Mouse (Mus musculus): Measurements from ENCODE around the gene Antxr1.

Gene Antxr1

DNA sequence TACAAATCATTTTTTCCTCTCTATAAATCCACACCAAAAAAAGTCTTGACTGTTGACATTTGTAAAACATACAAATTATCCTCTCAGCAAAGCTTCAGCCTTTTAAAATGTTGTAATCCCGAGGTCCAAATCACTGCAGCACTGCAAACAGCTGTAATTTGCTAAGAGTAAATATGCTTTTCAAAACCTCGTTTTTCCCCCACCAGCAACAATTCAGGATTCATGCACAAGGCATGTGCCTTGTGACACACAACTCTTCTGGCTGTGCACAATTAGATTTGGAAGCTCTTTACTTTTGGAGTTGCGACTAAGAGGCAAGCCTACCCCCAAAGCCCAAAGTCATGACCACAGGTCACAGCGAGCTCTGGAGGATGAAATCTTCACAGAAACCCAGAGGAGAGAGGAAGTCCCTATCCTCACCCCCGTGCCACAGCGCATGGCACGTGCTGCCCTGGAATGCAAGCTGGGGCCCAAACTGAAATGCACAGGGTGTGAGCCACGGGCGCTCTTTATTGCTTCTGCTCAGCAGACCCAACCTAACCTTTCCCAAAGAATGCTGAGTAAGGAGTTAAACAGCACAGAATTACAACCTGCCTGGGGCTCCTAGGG, 87.3 kb downstream of the Antxr1 start:
- no peak for DNase-seq (ENCODE audit: low spot score)

DNA sequence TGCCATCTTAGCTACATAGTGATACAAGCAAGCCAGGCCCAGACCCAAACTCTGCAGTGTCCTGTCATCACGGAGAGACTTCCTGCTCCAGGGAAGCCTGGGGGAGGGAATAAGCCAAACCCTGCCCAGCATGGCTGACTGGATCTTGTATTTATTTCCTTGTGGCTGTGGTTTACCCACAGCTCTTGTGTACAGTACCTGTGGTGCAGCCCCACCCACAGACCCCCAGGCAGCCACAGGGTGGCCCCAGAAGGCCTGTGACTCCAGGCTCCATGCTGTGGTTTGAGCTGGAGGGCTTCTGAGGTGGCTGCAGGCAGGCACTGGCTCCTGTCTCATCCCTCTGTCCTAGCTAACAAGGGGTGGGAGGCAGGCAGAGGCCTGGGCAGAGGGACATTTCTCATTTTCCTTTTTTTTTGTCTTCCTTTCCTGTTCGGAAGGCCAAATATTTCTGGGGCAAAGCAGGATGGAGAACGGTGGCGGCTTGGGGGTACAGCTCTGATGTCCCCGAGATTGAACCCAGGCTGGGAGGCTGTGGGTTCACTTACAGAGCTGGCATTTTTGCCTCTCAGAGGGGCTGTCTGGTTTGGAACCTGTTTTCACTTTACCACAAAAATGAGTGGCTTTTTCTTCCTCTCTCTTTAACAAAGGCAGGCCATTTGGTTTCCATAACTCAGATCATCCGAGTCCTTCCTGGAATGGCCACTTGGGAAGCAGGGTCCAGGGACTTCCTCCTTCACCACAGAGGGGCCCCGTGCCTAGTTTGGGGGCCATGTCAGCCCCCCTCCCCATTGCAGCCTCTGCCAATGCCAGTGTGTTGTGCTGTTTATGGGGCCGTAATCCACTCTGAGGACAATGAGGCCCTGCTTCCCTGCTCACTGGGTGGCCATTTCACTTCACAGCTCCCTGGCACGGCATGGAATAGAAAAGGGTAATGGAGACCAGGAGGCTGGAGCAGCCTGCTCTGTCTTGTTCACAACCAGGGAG, 91.2 kb downstream of the Antxr1 start:
- no peak for DNase-seq (ENCODE audit: low spot score)

DNA sequence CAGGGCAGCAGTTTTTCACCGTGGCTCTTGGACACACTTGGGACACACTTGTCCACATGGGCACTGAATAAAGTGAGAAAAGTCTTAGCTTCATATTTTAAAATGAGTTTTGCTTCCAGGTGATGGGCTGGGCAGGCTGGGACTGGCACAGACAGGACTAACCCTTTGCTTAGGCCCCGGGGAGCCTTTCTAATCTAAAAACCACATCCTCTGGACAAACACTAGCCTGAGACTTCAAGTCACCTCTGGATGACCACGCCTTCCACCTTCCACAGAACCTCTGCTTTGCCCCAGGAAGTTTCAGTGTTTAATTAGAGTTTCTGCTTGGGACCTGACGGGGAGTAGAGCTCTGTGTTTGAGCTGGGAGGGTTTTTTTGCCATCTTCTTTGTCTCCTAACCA, 98.4 kb downstream of the Antxr1 start:
- no peak for DNase-seq (ENCODE audit: low spot score)

DNA sequence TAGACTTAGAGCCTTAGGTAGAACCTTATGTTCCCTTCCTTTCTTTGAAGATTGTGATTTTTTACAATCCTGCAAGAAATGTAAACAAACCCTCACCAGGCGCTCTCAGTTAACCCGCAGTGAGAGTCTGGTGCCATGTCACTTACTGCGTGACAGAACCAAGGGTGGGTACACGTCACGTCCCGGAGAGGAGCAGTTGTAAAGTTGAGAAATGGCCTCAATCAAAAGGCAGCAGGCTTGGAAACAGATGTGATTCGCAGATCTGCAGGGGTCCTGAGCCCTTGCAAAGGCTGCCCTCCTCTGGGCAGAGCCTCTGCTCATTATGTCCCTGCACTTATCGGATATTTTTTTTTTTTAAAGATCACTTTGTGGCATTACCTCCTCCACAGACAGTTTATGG, 99.6 kb downstream of the Antxr1 start:
- no peak for DNase-seq (ENCODE audit: low spot score)

DNA sequence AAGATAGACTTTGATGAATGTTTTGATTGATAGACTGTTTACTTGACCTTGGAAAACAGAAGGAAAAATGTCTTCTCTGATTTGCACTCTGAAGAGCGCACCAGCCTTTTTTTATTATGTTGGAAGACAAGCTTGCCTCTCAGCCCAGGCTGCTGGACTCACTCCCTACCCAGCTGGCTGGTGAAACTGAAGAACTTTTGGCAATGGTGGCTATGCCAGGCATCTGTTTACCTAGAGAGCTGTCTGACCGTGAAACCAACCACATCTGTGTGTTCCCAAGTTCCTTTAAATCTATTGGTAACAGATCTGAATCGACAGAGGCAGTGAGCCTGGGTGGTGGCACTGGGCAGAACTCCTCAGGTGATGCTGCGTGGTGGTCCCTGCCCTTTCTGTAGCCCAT, 102.5 kb downstream of the Antxr1 start:
- DNase-seq (ENCODE audit: low spot score), result no peak

DNA sequence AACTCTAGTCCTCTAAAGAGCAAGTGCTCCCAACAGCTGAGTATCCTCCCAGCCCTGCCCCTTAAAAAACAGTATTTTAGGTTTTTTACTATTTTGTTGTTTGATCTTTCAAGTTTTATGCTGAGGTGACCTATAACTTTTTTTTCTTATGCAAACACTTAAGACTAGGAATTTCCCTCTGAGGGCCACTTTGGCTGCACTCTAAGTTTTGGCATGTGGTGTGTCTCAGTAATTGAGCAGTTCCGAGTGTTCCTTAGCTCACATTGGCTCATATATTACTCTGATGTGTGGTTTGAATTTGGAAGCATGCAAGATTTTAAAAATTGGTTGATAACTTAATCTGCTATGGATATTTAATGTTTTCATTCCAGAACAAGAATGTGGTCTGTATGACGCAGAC, 105.6 kb downstream of the Antxr1 start:
- DNase-seq (ENCODE audit: low spot score), result no peak

DNA sequence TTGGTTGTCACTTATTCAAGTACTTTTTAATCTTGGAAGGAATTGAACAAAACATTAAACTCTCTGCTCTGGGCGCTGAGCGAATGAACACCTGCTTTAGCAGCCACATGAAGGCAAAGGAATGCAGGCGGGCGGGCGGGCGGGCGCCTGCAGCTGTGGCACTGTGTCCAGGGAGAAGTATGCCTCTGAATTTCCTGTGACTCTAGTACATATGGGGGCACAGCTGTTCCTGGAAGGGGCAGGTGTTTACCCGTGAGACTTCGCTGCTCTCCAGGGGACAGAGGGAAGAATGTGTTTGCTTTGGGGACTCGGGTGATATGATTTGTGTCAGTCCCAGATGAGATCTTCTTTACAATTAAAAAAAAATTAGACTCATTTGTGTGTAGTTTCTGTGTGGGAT, 107.7 kb downstream of the Antxr1 start:
- no peak for DNase-seq (ENCODE audit: low spot score)

DNA sequence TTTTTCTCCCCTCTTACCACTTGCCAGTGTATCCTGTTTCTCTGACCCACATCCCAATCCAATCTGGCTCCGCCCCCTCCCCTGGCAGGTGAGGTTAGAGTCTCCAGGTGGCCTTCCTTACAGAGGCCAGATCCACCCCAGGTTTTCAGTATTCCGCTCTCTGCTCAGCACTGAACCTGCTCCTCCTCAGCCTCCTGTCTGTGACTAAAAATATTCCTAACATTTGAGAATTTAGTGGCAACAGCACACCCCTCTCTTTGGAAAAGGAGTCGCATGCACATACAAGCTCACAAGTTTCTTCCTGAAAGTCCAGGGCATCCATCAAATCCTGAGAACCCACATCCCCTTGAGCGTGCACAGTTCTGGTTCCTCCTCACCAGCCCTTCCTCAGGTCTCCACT, 109.3 kb downstream of the Antxr1 start:
- DNase-seq (ENCODE audit: low spot score), result no peak

DNA sequence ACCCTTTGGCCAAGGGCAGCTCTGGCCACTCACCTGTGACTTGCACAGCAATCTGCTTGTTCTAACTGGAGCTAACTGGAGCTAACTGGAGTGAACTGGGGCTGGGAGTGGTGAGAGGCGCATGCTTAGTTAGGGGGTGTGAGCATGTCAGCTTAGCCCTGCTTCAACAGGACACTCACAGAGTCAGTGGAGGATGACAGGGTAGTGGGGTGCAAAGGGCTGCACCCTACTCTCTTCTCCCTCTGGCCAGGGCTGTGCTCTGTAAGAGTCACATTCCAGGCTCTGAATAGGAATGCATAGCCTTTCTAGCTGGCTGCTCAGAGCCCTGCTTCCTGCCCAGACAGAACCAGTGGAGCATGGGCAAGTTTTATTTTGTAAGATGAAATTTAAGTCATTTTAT, 110.3 kb downstream of the Antxr1 start:
- no peak for DNase-seq (ENCODE audit: low spot score)

DNA sequence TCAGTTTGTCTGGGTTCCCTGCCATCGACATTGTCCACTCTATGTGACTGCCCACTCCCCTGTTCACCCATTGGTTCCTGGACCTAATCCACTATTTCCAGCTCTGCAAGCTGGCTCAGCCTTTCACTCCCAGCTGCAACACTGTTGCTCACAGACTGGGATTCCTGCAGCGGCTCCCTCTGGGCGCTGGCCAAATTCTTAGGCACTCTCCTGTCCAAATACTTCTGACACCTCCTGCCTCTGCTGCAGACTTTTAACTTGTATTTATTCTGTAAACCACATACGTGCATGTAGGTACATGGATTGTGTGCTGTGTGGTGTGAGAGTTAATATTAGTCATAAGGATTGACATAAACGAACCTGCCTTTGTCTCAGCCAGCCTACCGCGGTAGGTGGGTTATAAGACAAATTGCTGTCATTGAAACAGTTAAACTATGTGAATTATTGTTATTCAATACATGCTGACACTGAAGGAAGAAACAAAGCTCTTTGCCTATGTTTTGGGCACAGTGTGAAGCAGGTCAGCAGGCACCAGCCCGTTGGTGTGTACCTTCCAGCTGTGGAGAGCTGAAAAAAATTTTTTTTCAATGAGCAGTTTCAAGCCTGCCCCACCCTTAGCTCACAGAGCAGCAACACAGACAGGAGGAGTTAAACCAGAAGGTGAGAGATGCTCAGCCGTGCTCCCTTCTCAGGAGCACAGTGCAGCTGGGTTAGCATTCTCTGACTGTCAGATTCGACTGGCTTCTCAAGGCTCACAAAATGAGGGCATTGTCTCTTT, 112.6 kb downstream of the Antxr1 start:
- peak; percentile 79 for DNase-seq (ENCODE audit: low spot score)

DNA sequence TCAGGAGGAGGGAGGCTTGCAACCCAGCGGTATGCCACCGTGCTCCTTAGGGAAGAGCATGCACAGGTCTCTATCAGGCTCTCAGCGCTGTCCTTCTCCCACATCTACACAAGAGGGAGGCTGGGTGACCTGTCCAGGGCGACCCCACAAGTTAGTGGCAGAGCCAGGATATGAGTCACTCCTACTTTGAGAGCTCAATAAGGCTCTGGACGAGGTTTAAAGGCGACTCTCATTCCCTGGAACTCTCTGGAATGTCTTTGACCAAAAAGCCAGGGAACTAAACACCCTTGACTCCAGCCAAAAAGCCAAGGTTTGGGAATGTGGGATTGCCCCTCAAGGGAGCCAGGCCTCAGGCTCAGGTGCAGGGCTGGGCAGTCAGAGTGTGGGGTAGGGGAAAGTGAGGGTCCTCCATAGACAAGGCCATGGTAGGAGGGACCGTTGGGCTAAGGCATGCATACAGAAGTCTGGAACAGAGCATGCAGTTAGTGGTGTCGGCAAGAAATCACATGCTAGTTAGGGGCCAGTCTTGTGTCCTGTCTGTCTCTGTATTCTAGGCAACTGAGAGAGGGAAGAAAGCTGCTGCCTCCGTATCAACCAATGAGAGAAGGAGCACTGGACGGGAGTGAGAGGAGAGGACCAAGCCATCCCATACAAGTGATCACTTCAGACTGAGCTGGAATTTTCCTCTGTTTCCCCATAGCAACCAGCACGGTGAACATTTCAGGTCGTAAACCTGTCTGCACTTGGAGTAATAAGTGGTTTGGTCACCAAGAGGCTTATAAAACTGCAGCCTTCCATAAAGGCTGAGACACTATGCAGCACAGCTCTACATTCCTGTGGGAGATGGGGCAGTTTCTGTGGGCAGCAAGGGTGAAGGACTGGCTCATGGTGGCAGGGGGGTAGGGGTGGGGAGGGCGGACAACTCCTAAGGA, 116.3 kb downstream of the Antxr1 start:
- no peak for DNase-seq (ENCODE audit: low spot score)

DNA sequence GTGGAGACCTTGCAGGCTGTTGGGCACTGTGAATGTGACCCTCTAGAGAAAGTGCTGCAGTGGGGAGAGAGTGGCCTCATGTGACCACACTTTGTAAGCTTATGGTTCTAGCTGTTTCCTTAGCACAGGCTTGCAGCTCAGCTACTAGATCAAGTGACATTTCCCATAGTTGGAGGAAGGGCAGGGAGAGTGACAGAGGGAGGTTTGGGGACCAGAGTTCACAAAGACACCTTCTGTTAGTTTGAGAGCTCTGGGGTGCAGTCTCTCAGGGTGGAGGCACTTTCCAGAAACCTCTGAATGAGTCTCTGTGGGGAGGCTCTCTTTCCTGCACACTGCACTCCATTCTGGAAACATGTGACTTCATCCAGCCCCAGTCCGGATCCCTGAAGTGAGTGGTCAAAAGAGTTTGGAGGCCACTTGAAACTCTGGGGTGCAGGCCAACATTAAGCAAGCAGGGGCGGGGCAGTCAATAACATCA, 119.5 kb downstream of the Antxr1 start:
- no peak for DNase-seq (ENCODE audit: low spot score)

DNA sequence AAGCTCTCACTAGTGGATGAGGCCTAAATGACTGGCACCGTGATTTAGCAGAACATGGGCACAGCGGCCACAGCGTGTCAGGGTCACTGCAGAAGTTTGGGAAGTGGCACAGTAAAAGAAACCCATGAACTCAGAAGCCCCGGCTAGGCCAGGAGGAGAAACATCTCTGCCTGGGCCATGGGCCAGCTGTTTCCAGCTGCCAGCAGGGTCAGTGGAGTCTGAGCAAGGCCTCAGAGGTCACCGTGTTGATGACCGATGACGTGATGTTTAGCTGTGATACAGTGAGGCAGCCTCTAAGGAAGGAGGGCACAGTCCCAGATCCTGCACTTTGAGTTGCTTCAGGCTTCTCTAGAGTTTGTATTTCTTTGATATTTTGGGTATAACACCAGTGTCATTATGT, 122.4 kb downstream of the Antxr1 start:
- DNase-seq (ENCODE audit: low spot score), result no peak

DNA sequence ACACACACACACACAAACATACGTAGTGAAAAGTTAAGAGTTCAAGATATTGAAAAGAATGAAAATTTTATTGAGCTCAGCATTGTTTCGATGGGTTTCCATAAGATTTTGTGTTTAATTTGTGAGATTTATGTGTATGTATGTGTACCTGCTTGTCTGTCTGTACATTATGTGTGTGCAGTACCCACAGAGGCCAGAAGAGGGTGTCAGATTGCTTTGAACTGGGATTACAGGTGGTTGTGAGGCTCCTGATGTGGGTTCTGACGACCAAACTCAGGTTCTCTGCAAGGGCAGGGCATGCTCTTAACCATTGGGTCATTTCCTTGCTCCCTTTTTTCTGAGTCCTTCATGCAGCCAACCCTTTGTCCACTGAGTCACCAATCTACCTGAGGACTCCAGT, 124.1 kb downstream of the Antxr1 start:
- DNase-seq (ENCODE audit: low spot score), result no peak

DNA sequence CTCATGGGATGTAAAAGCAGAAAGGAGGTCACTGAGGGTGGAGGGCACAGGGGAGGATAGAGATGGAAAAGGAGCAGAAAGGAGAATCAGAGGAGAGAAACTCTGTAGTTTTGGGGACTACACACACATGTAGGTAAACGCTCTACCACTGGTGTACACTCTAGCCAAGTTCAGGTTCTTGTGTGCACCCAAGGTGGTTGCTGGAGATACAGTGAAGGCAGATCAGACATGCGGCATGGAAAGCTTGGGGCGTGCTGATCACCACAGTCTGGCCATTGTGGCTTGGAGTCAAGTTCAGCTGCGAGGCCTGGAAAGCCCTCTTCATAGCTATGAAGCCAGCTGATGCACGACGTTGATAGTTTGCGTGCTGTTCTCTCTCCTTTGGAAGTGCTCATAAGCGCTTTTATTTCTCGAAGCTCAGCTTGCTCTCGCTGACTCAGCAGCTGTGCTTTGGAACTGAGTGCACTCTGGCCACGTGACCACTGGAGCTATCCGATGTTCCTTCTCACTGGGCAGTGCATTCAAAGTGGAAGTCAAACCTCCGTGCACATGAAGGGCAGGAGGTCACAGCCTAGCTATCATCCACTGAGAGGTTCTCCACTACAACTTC, 128.1 kb downstream of the Antxr1 start:
- DNase-seq (ENCODE audit: low spot score), result peak; percentile 74

DNA sequence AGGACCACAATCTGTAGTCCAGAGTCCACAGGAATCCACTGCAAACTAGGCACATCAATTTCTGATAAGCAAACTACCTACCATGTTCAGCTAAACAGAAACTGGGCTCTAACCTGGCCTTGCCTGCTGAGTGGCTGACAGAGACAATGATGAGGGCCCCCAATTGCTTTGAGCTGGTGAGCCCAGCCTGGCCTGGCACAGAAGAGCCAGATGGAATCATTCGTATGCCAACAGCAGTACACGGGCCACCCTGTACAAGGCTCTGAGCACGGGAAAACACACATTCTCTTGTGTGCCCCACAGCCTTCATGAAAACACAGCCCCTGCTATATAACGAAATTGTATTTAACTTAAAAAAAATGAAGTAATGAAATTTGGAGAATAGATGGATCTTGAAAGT, 128.8 kb downstream of the Antxr1 start:
- no peak for DNase-seq (ENCODE audit: low spot score)

DNA sequence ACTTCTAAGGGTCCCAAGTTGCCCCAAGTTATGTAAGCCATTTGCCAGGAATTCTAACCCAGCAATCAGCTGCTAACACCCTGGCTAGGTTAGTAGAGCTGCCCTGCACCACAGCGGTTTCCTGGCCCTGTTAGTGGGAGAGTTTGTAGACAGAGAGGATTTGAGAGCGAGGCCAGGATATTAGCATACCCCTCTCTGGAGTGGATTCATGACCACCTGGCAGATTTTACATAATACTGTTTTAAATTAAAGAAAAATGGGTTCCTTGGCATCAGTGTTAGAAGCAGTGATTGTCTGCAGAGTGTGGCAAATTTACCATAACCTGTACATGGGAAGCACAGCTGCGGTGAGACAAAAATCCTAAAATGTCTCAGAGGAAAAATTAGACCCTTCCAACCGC, 132.2 kb downstream of the Antxr1 start:
- DNase-seq (ENCODE audit: low spot score), result no peak

DNA sequence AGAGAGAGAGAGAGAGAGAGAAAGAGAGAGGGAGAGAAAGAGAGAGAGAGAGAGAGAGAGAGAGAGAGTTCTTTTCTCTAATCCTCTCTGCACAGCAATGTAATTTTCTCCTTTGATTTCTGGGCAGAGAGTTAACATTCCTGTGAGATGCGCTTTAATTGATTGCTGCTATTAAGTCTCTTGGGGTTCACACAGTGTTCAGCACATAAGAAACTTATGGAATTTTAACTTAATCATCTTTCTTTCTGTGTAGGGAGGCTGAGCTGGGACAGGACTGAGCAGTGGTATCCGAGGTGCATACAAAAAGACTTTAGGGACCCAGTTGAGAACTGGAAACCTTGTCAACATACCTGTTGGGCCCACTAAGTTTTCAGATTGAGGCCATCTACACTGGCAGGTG, 132.6 kb downstream of the Antxr1 start:
- DNase-seq (ENCODE audit: low spot score), result no peak

DNA sequence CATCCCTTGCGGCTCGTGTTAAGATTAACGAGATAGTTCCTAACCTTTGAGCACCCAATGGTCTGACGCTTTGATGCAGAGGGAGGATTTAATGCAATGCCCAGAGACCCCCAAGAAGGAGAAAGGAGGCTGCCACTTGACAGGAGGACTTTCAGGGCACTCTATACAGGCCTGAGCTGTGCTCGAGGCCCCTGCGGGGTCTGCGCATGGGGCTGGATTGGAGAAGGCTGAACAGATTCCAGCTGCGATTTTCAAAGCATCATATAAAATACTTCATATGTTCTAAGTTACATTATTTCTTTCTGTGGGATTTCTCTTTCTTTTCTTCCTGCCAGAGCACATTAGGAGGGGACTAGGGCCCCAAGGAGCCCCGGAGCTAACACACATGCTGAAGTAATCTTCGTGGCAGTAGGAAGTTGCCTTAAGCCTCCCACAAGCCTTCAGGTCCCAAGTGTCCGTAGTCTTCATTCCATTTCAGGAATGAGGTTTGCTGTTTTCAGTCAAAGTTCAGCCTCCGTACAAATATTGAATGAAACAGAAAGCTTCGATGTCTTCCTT, 133.5 kb downstream of the Antxr1 start:
- DNase-seq (ENCODE audit: low spot score), result no peak

DNA sequence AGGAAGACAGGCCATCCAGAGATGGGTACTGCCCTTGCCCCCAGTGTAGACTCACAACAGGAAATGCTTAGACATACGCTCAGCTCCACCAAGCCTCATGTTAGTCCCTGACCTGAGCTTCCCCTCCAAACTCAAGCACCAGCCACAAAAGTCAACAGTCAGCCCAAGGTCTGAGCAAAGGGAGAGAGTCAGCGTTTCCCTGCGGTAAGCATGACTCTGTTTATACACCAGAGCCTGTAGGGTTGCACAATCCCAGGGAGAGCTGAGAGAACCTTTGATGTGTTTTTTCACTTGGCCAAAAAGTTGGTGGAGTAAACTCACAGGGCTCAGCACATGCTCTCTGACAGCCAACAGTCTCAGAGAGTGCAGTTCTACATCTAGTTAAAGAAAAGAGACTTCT, 145.9 kb downstream of the Antxr1 start:
- no peak for DNase-seq (ENCODE audit: low spot score)

DNA sequence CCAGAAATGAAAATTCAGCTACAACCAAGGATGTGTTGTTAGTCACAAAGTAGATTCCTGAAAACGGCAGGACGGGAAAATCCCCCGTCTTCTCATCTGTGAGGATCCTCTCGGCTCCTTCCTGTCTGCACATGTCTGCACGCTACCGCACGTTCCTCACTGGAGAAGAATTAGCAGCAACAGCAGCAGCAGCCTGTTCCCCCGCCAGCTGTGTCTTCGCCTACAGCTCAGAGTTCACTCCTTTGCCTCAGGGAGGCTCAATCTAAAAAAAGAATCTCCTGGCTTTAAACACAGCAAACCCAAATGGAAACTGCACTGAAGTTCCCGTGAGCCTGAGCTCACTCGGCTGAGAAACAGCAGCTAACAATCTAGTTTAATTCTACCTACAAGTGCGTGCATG, 148.6 kb downstream of the Antxr1 start:
- DNase-seq (ENCODE audit: low spot score), result no peak
